Mouse (Mus musculus) lung, postnatal 4 days (tissue): ENCODE data around the gene Shisa4.

Experiments used
- DNase-seq, 2 experiments: peaks; one replicate each; pipeline ENCODE4 v3.0.0; 2021

Gene Shisa4

DNA sequence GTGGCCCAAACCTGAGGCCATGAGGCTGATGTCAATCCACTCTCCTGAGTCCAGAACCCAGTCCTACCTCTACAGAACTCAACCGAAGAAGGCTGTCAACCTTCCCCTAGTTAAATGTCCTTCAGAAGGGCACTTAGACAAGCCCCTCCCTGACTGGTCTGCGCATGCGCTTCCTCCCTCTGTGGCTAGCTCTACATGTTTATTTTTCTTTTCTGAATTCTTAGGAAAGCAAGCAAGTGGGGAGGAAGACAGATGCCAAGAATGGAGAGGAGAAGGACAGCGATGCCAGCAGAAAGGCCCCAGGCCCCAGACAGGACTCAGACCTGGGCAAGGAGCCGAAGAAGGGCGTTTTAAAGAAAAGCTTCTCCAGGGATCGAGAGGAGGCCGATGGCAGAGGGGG lies 11.6 kb downstream of the Shisa4 start:
- peak; percentile 61 to 77 for DNase-seq

DNA sequence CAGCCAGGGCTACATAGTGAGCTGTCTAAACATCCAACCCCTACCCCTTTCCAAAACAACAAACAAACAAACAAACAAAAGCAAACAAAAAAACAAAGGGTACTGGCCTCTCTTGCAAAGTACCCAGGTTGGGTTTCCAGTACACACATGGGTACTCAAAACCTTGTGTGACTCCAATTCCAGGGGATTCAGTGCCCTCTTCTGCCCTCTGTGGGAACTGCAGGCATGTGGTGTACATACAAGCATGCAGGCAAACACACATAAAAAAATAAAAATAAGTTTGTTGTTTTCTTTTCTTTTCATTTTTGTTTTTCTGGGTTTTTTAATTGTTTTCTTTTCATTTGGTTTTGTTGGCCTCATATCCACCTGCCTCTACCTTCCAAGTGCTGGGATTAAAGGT lies 12.9 kb downstream of the Shisa4 start:
- no peak for DNase-seq

- DNase-seq: no peak
Measured at GRCm38 (mm10) chr1:135361491-135361890, 13.5 kb downstream of the Shisa4 start.

DNA sequence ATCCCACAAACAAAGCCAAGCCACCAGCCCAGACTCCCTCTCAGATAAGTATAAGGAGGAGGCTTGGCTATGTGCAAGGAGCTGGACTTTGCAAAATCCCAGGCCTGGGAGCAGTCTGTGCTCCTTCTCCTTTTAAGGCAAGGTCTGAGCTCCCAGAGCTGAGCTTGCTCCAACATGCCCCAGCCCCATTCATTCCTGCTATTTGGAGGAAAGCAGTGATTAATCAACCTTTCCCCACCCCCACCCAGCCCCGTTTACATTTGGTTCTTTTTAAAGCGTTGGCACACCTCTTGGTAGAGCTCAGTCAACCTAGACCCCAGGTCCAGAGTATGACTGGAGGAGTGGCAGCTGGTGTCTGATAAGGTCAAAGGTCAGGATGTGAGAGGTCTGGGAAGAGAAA lies 16.0 kb downstream of the Shisa4 start:
- DNase-seq: no peak

DNA sequence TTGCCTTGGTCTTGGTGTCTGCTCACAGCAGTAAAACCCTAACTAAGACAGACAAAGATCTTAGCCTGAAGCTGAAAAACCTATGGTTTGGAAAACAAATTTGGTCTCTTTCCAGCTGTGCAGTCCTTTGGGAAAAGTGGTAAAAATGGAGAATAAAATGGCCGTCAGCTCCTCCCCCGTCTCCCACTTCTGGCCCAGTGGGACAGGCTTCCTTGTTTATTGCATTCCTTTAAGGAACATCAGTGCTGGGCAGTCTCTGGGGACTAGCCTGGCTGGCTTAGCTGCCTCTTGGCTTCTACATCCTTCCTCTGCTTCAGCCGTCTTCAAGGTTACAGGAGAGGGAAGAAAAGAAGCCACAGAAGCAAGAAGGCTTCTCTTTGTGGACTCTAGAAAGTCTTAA lies 23.1 kb downstream of the Shisa4 start:
- peak in 1 of 2 experiments; percentile 49 for DNase-seq

GRCm38 (mm10) chr1:135347498-135348169 lies 27.4 kb downstream of the Shisa4 start:
- peak; percentile 64 to 85 for DNase-seq

DNA sequence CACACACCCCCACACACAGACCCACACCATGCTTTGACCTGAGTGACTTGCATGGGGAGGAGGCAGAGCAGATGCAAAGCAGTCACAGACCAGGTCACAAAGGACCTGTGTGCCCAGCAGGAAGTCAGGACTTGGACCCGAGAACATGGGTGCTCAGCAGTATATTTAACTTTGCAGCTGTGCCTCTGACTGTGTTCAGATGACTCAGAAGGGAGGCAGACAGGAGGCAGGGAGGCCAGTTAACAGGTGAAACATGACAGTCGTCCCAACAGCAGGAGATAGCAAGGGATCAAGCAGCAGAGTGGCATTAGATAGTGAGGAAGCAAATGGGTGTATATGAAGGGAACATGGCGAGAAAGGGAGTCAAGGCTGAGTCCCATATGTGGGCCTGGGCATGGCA lies 28.1 kb downstream of the Shisa4 start:
- DNase-seq: no peak

DNA sequence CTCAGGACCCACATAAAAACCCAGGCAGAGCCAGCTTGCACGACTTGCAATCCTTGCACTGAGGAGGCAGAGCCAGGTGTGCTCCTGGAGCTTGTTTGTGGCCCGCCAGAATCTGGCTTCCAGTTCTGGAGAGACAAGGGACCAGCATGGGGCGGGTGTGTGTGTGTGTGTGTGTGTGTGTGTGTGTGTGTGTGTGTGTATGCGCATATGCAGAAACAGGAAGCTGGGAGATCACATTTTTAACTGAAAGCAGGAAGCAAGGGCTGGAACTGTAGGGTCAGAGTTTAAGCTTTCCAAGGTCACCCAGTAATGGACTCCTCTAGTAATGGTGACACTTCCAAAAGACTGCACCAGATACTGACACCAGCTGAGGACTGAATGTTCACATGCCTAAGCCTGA lies 31.0 kb downstream of the Shisa4 start:
- no peak for DNase-seq

DNA sequence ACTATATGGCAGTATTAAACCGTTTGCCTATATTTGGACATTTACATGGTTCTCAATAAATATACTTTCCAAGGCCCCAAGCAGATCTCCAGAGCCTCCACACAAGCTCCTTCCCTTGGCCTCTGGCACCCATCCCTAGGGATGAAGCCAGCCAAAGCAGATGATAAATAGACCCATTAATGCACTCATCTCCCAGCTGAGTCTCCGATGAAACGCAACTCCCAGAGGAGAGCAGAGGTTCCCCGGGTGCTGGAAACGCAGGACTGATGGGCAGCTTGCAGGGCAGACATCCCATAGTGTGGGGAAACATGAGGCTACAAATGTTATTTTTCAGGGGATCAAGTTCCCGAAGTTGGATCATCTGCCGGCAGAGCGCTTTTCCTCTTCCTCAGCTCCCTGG lies 33.1 kb downstream of the Shisa4 start:
- DNase-seq: peak in 1 of 2 experiments; percentile 46

DNA sequence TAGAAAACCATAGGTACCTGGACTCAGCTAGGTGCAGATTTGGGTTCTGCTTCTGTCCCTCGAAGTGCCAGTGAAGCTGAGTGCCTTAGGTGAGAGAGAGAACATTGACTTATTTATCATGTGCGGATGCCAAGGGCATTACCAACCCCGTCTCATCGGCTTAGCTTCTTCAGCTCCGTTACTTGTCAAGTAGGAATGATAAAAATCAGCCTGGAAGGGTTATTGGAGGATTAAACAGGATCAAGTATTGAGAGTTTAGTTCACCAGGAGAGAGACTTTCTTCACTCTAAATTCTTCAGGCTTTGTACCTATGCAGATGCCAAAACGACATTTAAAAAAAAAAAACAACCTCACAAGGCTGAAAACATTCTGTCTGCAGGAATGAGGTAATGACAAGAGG lies 44.5 kb downstream of the Shisa4 start:
- DNase-seq: no peak

GRCm38 (mm10) chr1:135328368-135328767 lies 46.7 kb downstream of the Shisa4 start:
- no peak for DNase-seq

GRCm38 (mm10) chr1:135325934-135326333 lies 49.1 kb downstream of the Shisa4 start:
- no peak for DNase-seq

GRCm38 (mm10) chr1:135324571-135324970 lies 50.5 kb downstream of the Shisa4 start, which contains the start of gene Lmod1:
Lmod1 (plus strand) TSS chr1:135324807.
- DNase-seq: peak; percentile 78 to 85

- no peak for DNase-seq
Measured at GRCm38 (mm10) chr1:135323367-135323901, 51.6 kb downstream of the Shisa4 start.
